Mouse (Mus musculus): ENCODE data around the gene Catsperd.

GRCm38 (mm10) chr17:56672941-56673646, 45.2 kb downstream of the Catsperd start, which contains the start of gene Ranbp3:
- TF ChIP-seq CTCF (IDR thresholded peaks at IDR 0.05; ENCODE audit: low read depth) = no peak
- no peak for TF ChIP-seq EP300 (IDR thresholded peaks at IDR 0.05; ENCODE audit: low read depth)
